Mouse (Mus musculus) embryonic facial prominence, embryonic 15.5 days (tissue): ENCODE results near the gene Mov10. TPM values are rescaled to one million over a fixed set of nuclear protein-coding genes. Genes with fewer than 3 reads are reported as not detected.
A peak's percentile ranks its signal among the peaks of the same experiment; 100 is the strongest.

Experiments
- ATAC-seq: fragments of 200-750 bp; cut with Nextera tagmentation; 2 replicates; pipeline ENCODE4 v1.8.0; 2017; ENCODE audit warnings: low read depth, moderate TSS enrichment; ENCODE audit not compliant: insufficient number of reproducible peaks, low FRiP score, low TSS enrichment
- H3K27ac ChIP-seq: fragments of 300-500 bp; sonication (generic); replicated peaks from 2 replicates; pipeline ENCODE4 v1.5.1; 2015; ENCODE audit warnings: mild to moderate bottlenecking, inconsistent platforms
- H3K27me3 ChIP-seq: fragments of 300-500 bp; sonication (generic); 2 replicates; pipeline ENCODE4 v1.6.1; 2015; ENCODE audit warnings: inconsistent platforms
- H3K36me3 ChIP-seq: fragments of 300-500 bp; sonication (generic); 2 replicates; pipeline ENCODE4 v1.6.1; 2015; ENCODE audit warnings: mild to moderate bottlenecking, inconsistent platforms
- H3K4me1 ChIP-seq: fragments of 300-500 bp; sonication (generic); 2 replicates; pipeline ENCODE4 v1.6.1; 2015; ENCODE audit warnings: inconsistent platforms
- H3K4me2 ChIP-seq: fragments of 300-500 bp; sonication (generic); replicated peaks from 2 replicates; pipeline ENCODE4 v1.6.1; 2015; ENCODE audit warnings: mild to moderate bottlenecking, inconsistent platforms
- H3K4me3 ChIP-seq: fragments of 300-500 bp; sonication (generic); replicated peaks from 2 replicates; pipeline ENCODE4 v1.5.1; 2015; ENCODE audit warnings: mild to moderate bottlenecking, inconsistent platforms
- H3K9ac ChIP-seq: fragments of 300-500 bp; sonication (generic); 2 replicates; pipeline ENCODE4 v1.6.1; 2015; ENCODE audit warnings: inconsistent platforms
- H3K9me3 ChIP-seq: fragments of 300-500 bp; sonication (generic); replicated peaks from 2 replicates; pipeline ENCODE4 v1.6.1; 2016; ENCODE audit warnings: inconsistent platforms
- WGBS: fragments of 180-500 bp; shearing (Covaris S2); methylation state at CpG from one replicate; pipeline ENCODE4 v1.1.7; 2015; 5-methylcytosine and 5-hydroxymethylcytosine counted together
- polyA plus RNA-seq: library from polyadenylated mRNA; unstranded; fragments of >200 nt; fragmentation: Nextera tagmentation; extraction: Ambion mirVana; gene quantifications from 2 replicates; pipeline ENCODE4 v1.2.1, GENCODE M21; 2015

Mov10 gene
- polyA plus RNA-seq, 1 experiment from 2014 or later: 44.7 TPM

DNA sequence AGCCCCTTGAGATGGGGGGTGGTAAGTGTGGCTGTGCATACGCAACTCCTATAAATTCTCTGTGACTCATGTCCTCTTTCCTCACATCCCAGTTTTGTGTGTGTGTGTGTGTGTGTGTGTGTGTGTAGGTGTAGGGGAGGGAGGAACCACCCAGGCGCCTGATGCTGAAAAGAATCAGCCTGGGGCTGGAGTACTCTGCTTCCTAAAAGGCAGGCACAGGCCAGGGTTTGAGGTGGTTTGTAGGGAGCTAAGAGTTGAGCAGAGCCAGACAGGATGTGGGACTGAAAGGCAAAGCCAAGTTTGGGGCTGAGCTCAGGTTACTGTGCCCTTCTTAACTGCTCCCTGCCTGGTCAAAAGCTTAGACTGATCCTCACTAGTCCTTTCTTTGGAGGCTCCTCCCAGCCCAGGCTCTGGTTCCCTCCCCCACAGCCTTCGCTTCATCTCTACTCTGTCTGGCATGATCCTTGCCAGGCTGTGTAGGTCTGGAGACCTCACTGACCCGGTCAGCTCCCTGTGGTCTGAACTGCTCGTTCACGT lies 27.9 kb downstream of the Mov10 start:
- WGBS: 11% methylated on average over 6 of the region's 6 CpGs
- Histone ChIP-seq H3K4me1 (peaks cover 65% of the 10 kb centered on the region), H3K9ac (peak overlapping the region; percentile 65), H3K4me2 (peak overlapping the region; percentile 84), H3K36me3 (peaks cover 24% of the 10 kb centered on the region; the same call in 1 of the 2 replicates), H3K4me3 (peak overlapping the region; percentile 75), H3K9me3 (no peaks in the 10 kb centered on the region), H3K27me3 (no peaks in the 10 kb centered on the region), H3K27ac (peak overlapping the region; percentile 86)
- ATAC-seq: peak; percentile 18; the same call in 1 of the 2 replicates

DNA sequence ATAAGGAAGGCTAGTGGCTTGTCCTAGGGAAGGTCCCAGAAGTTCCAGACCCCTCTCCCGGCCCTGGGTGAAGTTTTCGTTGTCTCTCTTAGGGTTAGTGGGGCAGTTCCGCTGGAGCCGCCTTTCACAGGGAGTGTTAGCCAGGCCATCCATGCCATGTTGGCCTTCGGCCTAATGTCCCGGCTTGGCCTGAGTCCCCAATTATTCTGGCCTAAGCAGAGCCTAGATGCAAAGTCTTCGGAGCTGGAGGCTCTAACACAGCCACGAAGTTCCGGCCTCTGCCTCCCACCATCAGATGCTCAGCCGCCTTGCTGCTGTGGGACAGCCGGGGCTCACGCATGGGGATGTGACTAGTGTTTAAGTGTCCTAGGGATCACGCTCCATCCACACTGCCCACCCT lies 28.5 kb downstream of the Mov10 start:
- H3K9me3 ChIP-seq: no peaks in the 10 kb centered on the region
- peak overlapping the region; percentile 75 for H3K4me3 ChIP-seq
- H3K27me3 ChIP-seq: no peaks in the 10 kb centered on the region
- no peak for ATAC-seq
- peaks cover 17% of the 10 kb centered on the region; the same call in 1 of the 2 replicates for H3K36me3 ChIP-seq
- 22% methylated on average over 13 of the region's 13 CpGs for WGBS
- H3K4me1 ChIP-seq: peaks cover 58% of the 10 kb centered on the region
- H3K4me2 ChIP-seq: peak overlapping the region; percentile 84
- peak overlapping the region; percentile 65 for H3K9ac ChIP-seq
- peak overlapping the region; percentile 86 for H3K27ac ChIP-seq

- no peaks in the 10 kb centered on the region; the same call in 1 of the 2 replicates for H3K27me3 ChIP-seq
- H3K4me2 ChIP-seq: peak overlapping the region; percentile 84
- 2% methylated on average over 10 of the region's 10 CpGs for WGBS
- H3K36me3 ChIP-seq: peaks cover 17% of the 10 kb centered on the region; the same call in 1 of the 2 replicates
- H3K9me3 ChIP-seq: no peaks in the 10 kb centered on the region
- H3K4me1 ChIP-seq: peaks cover 53% of the 10 kb centered on the region
- peak overlapping the region; percentile 65 for H3K9ac ChIP-seq
- H3K27ac ChIP-seq: peak overlapping the region; percentile 86
- H3K4me3 ChIP-seq: peak overlapping the region; percentile 75
- 0 out of 2 replicates have a peak, but pooled peaks have one; percentile 1 for ATAC-seq
Measured at GRCm38 (mm10) chr3:104789312-104789605, 29.1 kb downstream of the Mov10 start.

DNA sequence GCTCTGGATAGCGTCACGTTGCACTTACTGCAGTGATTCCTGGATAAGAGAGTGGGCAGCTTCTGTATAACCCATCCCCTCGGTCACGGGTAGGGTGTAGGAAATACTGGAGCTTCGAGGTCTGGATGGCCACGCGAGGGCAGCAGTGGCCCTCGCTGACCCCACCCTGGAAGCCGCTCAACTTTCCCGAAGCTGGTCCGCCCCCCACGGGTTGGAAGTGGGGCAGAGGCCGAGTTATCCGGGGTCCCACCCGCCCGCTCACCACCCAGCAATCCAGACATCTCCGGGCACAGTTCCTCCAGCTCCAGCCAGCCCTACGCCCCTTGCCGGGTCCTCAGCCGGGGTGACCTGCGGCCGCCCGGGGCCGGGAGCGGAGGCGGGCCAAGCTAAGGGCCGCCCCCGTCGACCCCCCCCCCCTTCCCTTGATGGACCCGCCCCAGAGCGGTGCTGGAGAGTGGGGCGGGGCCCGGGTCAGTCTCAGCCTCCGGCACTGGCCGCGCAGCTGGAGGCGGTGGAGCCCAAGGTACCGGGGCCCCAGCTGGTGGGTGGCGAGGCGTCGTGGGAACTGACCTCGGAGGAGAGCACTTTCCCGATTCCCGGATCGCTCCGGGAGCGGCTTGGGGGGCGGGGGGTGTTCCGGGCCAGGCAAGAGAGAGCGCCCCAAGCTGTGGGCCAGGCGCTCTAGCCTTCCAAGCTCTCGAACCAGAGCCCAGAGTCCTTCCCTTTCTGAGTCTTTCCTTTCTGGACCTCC lies 29.6 kb downstream of the Mov10 start:
- peaks cover 17% of the 10 kb centered on the region; the same call in 1 of the 2 replicates for H3K36me3 ChIP-seq

DNA sequence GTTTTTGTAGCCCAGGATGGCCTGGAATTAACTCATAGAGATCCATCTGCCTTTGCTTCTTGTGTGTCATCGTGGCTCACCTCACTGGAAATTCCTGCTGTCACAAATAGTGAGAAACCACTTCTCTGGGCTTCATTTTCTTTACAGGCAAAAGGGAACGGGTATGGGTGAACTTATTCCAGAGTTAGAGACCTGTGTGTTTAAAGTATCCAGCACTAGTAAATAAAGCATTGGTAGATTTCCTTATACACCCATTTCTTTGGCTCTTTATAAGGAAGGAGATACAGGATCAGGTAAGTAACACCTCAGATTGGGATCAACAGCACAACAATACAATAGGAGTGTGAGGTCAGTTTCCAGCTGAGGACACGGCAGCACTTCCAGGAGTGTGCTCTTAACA lies 30.3 kb downstream of the Mov10 start, which contains the start of gene Rhoc:
Gene Rhoc (plus strand): TSS at position 301 of the 400 bp plus-strand sequence.
- WGBS: 25% methylated on average over 3 of the region's 3 CpGs
- H3K4me1 ChIP-seq: peaks cover 41% of the 10 kb centered on the region

More for the DNA sequence above, 29.6 kb downstream of the Mov10 start:
- Histone ChIP-seq H3K4me1 (peaks cover 48% of the 10 kb centered on the region), H3K4me2 (peak overlapping the region; percentile 84), H3K9me3 (no peaks in the 10 kb centered on the region), H3K27me3 (peaks cover 4% of the 10 kb centered on the region), H3K9ac (peak overlapping the region; percentile 65), H3K27ac (peak overlapping the region; percentile 86), H3K4me3 (peak overlapping the region; percentile 75)
- under 1% methylated on average over 52 of the region's 52 CpGs for WGBS
- ATAC-seq: peak; percentile 89

DNA sequence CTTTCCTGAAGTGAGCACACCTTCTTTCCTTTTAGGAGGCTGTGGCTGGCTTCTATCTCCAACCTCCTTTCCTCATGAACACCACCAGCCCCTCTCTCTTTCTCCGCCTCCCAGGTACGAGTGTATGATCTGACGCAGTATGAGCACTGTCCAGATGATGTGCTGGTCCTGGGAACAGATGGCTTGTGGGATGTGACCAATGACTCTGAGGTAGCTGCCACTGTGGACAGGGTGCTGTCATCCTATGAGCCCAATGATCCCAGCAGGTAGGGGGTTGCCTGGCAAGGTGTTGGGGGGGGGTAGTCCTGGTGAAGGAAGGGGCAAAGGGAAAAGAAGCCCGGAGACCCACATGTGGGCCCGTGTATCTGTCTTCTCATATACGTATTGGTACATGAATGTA lies 33.1 kb downstream of the Mov10 start:
- WGBS: 86% methylated on average over 6 of the region's 6 CpGs
- Histone ChIP-seq H3K27me3 (peaks cover 39% of the 10 kb centered on the region), H3K4me2 (no peak overlapping the region), H3K4me1 (peaks cover 34% of the 10 kb centered on the region), H3K27ac (no peak overlapping the region), H3K9me3 (no peaks in the 10 kb centered on the region), H3K9ac (no peak overlapping the region), H3K4me3 (no peak overlapping the region), H3K36me3 (no peaks in the 10 kb centered on the region)
- ATAC-seq: no peak

More for the DNA sequence above, 30.3 kb downstream of the Mov10 start, which contains the start of gene Rhoc:
- Histone ChIP-seq H3K9me3 (no peaks in the 10 kb centered on the region), H3K4me3 (peak within 1 kb of the TSS; percentile 75), H3K27me3 (peaks cover 11% of the 10 kb centered on the region), H3K4me2 (peak within 1 kb of the TSS; percentile 84), H3K36me3 (peaks cover 13% of the 10 kb centered on the region; the same call in 1 of the 2 replicates), H3K27ac (peak within 1 kb of the TSS; percentile 86), H3K9ac (peak within 1 kb of the TSS; percentile 65)
- no peak for ATAC-seq

DNA sequence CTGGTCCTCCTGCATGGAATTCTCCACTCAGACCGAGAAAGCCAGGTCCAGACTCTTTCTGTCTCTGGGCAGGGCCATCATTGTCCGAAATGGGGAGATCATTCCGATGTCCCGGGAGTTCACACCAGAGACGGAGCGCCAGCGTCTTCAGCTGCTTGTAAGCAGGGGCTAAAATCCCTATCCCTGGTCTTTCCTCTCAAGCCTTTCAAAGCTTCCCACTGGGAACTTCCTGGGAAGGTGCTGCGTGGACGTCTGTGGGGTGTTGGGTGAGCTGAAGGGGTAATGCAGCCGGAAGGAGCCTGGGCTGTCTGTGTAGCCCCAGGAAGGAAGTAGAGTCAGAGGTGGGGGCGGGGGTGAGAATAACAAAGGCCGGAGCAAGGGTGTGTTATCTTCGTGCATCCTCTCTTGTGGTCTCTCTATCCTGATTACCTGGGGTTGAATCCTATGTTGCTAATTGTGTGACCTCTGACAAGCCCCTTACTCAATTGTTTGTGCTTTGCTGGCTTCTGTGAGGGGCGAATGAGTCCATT lies 34.3 kb downstream of the Mov10 start:
- H3K4me1 ChIP-seq: peaks cover 25% of the 10 kb centered on the region
- H3K27me3 ChIP-seq: peaks cover 50% of the 10 kb centered on the region
- no peaks in the 10 kb centered on the region for H3K36me3 ChIP-seq
- ATAC-seq: no peak
- H3K9ac ChIP-seq: no peak overlapping the region
- H3K4me2 ChIP-seq: no peak overlapping the region
- no peaks in the 10 kb centered on the region for H3K9me3 ChIP-seq
- WGBS: 44% methylated on average over 14 of the region's 14 CpGs
- H3K27ac ChIP-seq: no peak overlapping the region
- H3K4me3 ChIP-seq: no peak overlapping the region

- H3K27ac ChIP-seq: no peak overlapping the region
- no peak overlapping the region for H3K9ac ChIP-seq
- 24% methylated on average over 12 of the region's 12 CpGs for WGBS
- H3K27me3 ChIP-seq: peaks cover 65% of the 10 kb centered on the region
- H3K36me3 ChIP-seq: no peaks in the 10 kb centered on the region
- H3K4me1 ChIP-seq: peaks cover 25% of the 10 kb centered on the region
- no peak for ATAC-seq
- H3K9me3 ChIP-seq: no peaks in the 10 kb centered on the region
- peak overlapping the region; percentile 98 for H3K4me2 ChIP-seq
- peak overlapping the region; percentile 54 for H3K4me3 ChIP-seq
Measured at GRCm38 (mm10) chr3:104782061-104782681, 36.2 kb downstream of the Mov10 start.

DNA sequence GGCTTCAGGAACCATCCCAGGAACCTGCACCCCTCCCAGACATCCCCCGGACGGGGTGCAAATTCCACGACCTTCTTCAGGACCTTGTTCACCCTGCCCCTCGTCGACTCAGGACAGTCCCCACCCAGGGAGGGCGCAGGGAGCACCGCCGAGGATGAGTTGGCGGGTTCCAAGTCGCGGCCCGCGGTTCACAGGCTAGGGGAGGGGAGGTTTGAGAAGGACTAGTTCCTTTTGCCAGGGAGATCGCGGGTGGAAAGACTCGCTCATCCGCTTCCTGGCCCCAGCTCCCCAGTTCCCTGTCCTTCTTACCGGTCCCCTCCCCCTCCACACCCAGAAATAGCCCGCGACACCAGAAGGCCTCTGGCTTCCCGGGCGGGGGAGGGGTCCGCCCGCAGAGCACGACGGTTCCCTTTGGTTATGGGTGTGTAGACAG lies 36.9 kb downstream of the Mov10 start, which contains the start of gene Fam19a3:
Gene Fam19a3 (minus strand): TSS at position 370 of the 433 bp plus-strand sequence.
- Histone ChIP-seq H3K27me3 (peaks cover 72% of the 10 kb centered on the region), H3K4me3 (peak within 1 kb of the TSS; percentile 54), H3K36me3 (no peaks in the 10 kb centered on the region), H3K9me3 (no peaks in the 10 kb centered on the region), H3K27ac (no peak within 1 kb of the TSS), H3K9ac (peak within 1 kb of the TSS; percentile 33; the same call in 1 of the 2 replicates), H3K4me1 (peaks cover 29% of the 10 kb centered on the region), H3K4me2 (peak within 1 kb of the TSS; percentile 98)
- no peak for ATAC-seq
- under 1% methylated on average over 26 of the region's 26 CpGs for WGBS

DNA sequence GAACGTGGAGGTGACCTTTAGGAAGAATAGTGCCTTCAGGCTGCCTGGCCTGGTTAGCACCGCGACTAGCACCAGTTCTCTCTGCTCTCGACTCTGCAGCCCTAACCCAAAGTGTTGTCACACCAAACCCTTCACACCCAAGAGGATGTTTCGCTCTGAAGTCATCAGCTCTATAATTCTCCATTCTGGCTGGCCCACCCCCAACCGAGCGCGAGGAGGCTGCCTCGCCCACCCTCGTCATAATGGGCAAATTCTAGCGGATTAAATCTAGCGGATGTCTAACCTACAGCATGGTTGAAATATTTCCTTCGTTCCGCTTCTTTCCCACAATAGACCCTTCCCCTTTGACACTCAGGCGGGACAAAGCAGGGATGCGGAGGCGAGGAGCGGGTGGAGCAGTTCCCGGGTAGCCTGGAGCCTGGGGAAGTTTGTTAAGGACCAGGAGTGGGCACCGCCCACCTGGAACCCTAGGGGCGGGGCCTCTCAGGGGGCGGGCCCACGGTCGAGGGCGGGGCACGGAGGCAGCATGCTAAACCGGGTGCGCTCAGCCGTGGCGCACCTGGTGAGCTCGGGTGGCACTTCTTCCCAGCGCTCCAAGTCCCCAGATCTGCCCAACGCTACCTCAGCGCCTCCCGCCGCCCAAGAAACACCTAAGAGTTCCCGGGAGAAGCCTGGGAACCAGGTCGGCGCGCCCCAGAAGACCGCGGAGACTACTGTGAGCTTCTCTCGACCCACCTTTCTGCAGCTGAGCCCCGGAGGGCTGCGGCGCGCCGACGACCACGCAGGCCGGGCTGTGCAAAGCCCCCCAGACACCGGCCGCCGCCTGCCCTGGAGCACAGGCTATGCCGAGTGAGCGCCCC lies 37.6 kb downstream of the Mov10 start, which contains the start of gene Ppm1j:
Gene Ppm1j (plus strand): TSS at position 496 of the 860 bp plus-strand sequence.
- peak within 1 kb of the TSS; percentile 98 for H3K4me2 ChIP-seq
- no peaks in the 10 kb centered on the region for H3K9me3 ChIP-seq
- ATAC-seq: 0 out of 2 replicates have a peak, but pooled peaks have one; percentile 52
- no peak within 1 kb of the TSS for H3K27ac ChIP-seq
- H3K4me1 ChIP-seq: peaks cover 29% of the 10 kb centered on the region
- WGBS: 1% methylated on average over 56 of the region's 56 CpGs
- peak within 1 kb of the TSS; percentile 33; the same call in 1 of the 2 replicates for H3K9ac ChIP-seq
- no peaks in the 10 kb centered on the region for H3K36me3 ChIP-seq
- peak within 1 kb of the TSS; percentile 54 for H3K4me3 ChIP-seq
- H3K27me3 ChIP-seq: peaks cover 79% of the 10 kb centered on the region
